Mouse (Mus musculus): Measurements from ENCODE around the gene Msi2.

DNA sequence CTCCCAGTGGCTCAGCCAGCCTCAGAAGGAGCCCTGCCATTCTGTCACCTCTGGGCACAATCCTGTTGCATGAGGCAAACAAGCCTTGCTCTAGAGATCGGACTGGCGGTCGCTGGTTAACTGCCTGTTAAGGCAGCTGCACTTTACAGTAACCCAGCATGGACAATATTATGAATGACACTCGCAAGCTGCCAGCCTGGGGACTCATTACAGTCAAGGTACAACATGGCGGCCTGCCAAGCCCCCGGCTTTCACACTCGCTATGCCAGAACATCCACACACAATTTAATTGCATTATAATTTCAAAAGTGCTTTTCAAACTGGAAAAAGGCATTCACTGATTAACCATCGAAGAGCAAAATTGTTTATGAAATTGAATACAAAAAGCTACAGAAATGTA is 275.0 kb downstream of the Msi2 start:
- TF ChIP-seq CTCF (IDR thresholded peaks at IDR 0.05; ENCODE audit: low read depth, low read length) = no peak
- no peak for TF ChIP-seq GATA2 (IDR thresholded peaks at IDR 0.05; ENCODE audit: borderline replicate concordance, low read depth, low read length)
- no peak for TF ChIP-seq TAL1 (conservative IDR thresholded peaks at IDR 0.05; ENCODE audit: low read depth, low read length)
- TF ChIP-seq GATA1 (IDR thresholded peaks at IDR 0.05; ENCODE audit: borderline replicate concordance, low read length) = no peak
- TF ChIP-seq POLR2AphosphoS5 (IDR thresholded peaks at IDR 0.05; ENCODE audit: insufficient replicate concordance, low read depth, low read length) = no peak
